18 mouse cellular contexts compared by ENCODE assay signal in genomic region chr2:26434791-26435572, GRCm38 (mm10). TPM values are rescaled to one million over a fixed set of nuclear protein-coding genes. Genes with fewer than 3 reads are reported as not detected.
A peak's percentile ranks its signal among the peaks of the same experiment; 100 is the strongest.
DNase-seq lines count a peak whose midpoint lies in the region; ATAC-seq lines count a peak whose summit lies in the region.
"Had no signal": no experiment of that assay in that cellular context is flagged by ENCODE, and none has a peak within 500 bp of the region (broad histone marks: within the 10 kb centered on the region; RNA-seq: fewer than 3 reads in every experiment).

No protein-coding gene starts in this region.

- ATAC-seq in liver, embryonic 16.5 days (ENCODE audit: low read depth) = peak; percentile 83

- peak overlapping the region; percentile 18 for H3K27ac ChIP-seq in brown adipose tissue, adult 24 weeks (replicated peaks; ENCODE audit: low read depth, low read length)
- H3K27ac ChIP-seq in liver, embryonic 16.5 days (ENCODE audit: low read length) = peak overlapping the region; percentile 39
- H3K27ac ChIP-seq: forebrain, embryonic 12.5 days; heart, adult 2 months; hindbrain, embryonic 15.5 days; midbrain, embryonic 12.5 days; neural tube, embryonic 12.5 days; stomach, postnatal 0 days had no signal

- H3K9ac ChIP-seq in liver, embryonic 16.5 days (ENCODE audit: low read depth, low read length) = no peak overlapping the region
- H3K9ac ChIP-seq: forebrain, embryonic 12.5 days; hindbrain, embryonic 15.5 days; midbrain, embryonic 12.5 days; neural tube, embryonic 12.5 days had no signal

- H3K9me3 ChIP-seq in liver, embryonic 16.5 days (replicated peaks; ENCODE audit: control insufficient read depth, low read length) = no peaks in the 10 kb centered on the region
- H3K9me3 ChIP-seq: forebrain, embryonic 12.5 days; hindbrain, embryonic 15.5 days; midbrain, embryonic 12.5 days; neural tube, embryonic 12.5 days had no signal

- H3K36me3 ChIP-seq in liver, embryonic 16.5 days (ENCODE audit: control insufficient read depth, insufficient read depth) = peaks cover 13% of the 10 kb centered on the region

- no peak overlapping the region for H3K4me3 ChIP-seq in brown adipose tissue, adult 24 weeks (ENCODE audit: insufficient read depth, low read depth, low read length)
- no peak overlapping the region for H3K4me3 ChIP-seq in liver, embryonic 16.5 days (ENCODE audit: low read depth, low read length)
- H3K4me3 ChIP-seq: forebrain, embryonic 12.5 days; heart, adult 2 months; hindbrain, embryonic 15.5 days; midbrain, embryonic 12.5 days; neural tube, embryonic 12.5 days had no signal

- WGBS in liver, embryonic 16.5 days (ENCODE audit: insufficient replicate concordance) = 69% methylated on average over 7 of the region's 7 CpGs

- no peaks in the 10 kb centered on the region for H3K27me3 ChIP-seq in liver, embryonic 16.5 days (ENCODE audit: control insufficient read depth, insufficient read depth, low read depth, low read length)
- H3K27me3 ChIP-seq: forebrain, embryonic 12.5 days; hindbrain, embryonic 15.5 days; midbrain, embryonic 12.5 days; neural tube, embryonic 12.5 days had no signal

- no peak overlapping the region for H3K4me2 ChIP-seq in liver, embryonic 16.5 days (ENCODE audit: low read depth, low read length)
- H3K4me2 ChIP-seq: forebrain, embryonic 12.5 days; hindbrain, embryonic 15.5 days; midbrain, embryonic 12.5 days; neural tube, embryonic 12.5 days had no signal

- H3K4me1 ChIP-seq in brown adipose tissue, adult 24 weeks (ENCODE audit: control insufficient read depth, insufficient read depth, insufficient read length, low read length) = 0 out of 2 replicates have a peak, but pooled peaks cover 5% of the 10 kb centered on the region
- peaks cover 10% of the 10 kb centered on the region for H3K4me1 ChIP-seq in liver, embryonic 16.5 days (ENCODE audit: control insufficient read depth, low read depth, low read length)

- peak; percentile 85 for DNase-seq in kidney, adult 9 months
- peak; percentile 30 for DNase-seq in liver
- DNase-seq in adrenal gland, postnatal 14 days = no peak
- DNase-seq in cerebellum, adult 18-20 months = no peak
- DNase-seq in right cerebral cortex, postnatal 4 days = no peak
- DNase-seq: cerebellum, adult 9-10 months; gastrocnemius, postnatal 10 days; heart, adult 2 months; heart, postnatal 36 days; lung, postnatal 10 days; right cerebral cortex, adult 18-20 months had no signal

RNA-seq across cellular contexts. Expression of gene Sec16a, which starts 10.0 kb away (rescaled TPM):
- 21.0 and 21.6 TPM in 2 replicates for polyA plus RNA-seq in brown adipose tissue, adult 24 weeks (2012; ENCODE audit: insufficient read depth, insufficient read length, missing spikeins)
- 9.3 and 12.4 TPM in 2 replicates for polyA plus RNA-seq in liver, embryonic 16.5 days (2015; fragmentation: Nextera tagmentation; extraction: Ambion mirVana)
- 50.1 and 54.6 TPM in 2 replicates for total RNA-seq in adrenal gland, postnatal 14 days (2021)

RNA-seq across cellular contexts. Expression of gene Inpp5e, which starts 26.0 kb away (rescaled TPM):
- 6.7 and 7.8 TPM in 2 replicates for polyA plus RNA-seq in brown adipose tissue, adult 24 weeks (2012; ENCODE audit: insufficient read depth, insufficient read length, missing spikeins)
- 5.2 and 5.8 TPM in 2 replicates for polyA plus RNA-seq in liver, embryonic 16.5 days (2015; fragmentation: Nextera tagmentation; extraction: Ambion mirVana)
- 14.5 and 16.9 TPM in 2 replicates for total RNA-seq in adrenal gland, postnatal 14 days (2021)

RNA-seq across cellular contexts. Expression of gene Pmpca, which starts 45.8 kb away (rescaled TPM):
- 75.4 and 83.9 TPM in 2 replicates for polyA plus RNA-seq in brown adipose tissue, adult 24 weeks (2012; ENCODE audit: insufficient read depth, insufficient read length, missing spikeins)
- polyA plus RNA-seq in liver, embryonic 16.5 days (2015; fragmentation: Nextera tagmentation; extraction: Ambion mirVana) = 55.8 and 57.6 TPM in 2 replicates
- total RNA-seq in adrenal gland, postnatal 14 days (2021) = 122 TPM in 2 replicates

RNA-seq across cellular contexts. Expression of gene Entr1, which starts 45.9 kb away (rescaled TPM):
- polyA plus RNA-seq in brown adipose tissue, adult 24 weeks (2012; ENCODE audit: insufficient read depth, insufficient read length, missing spikeins) = 49.7 and 61.2 TPM in 2 replicates
- polyA plus RNA-seq in liver, embryonic 16.5 days (2015; fragmentation: Nextera tagmentation; extraction: Ambion mirVana) = 34.1 and 34.4 TPM in 2 replicates
- 83.5 and 94.9 TPM in 2 replicates for total RNA-seq in adrenal gland, postnatal 14 days (2021)

RNA-seq across cellular contexts. Expression of gene Snapc4, which starts 54.5 kb away (rescaled TPM):
- 3.1 and 4.5 TPM in 2 replicates for polyA plus RNA-seq in brown adipose tissue, adult 24 weeks (2012; ENCODE audit: insufficient read depth, insufficient read length, missing spikeins)
- polyA plus RNA-seq in liver, embryonic 16.5 days (2015; fragmentation: Nextera tagmentation; extraction: Ambion mirVana) = 7.1 and 10.0 TPM in 2 replicates
- total RNA-seq in adrenal gland, postnatal 14 days (2021) = 26.9 and 33.7 TPM in 2 replicates

Comparison
In these comparisons a context has a peak if more than half of its experiments do, and no peak if none do; other contexts are left out.
1. DNase-seq: peak in kidney, adult 9 months (single experiment) and liver (single experiment); none in adrenal gland, postnatal 14 days (single experiment), cerebellum, adult 18-20 months (0 of 2) and right cerebral cortex, postnatal 4 days (single experiment).